Mouse (Mus musculus): ENCODE measurements at regions not wholly inside any gene's neighbourhood (a gene's known extent, or its start where the extent isn't known, plus 50 kb on each side); places are given as distances from the start of the nearest gene placed in this dataset.

DNA sequence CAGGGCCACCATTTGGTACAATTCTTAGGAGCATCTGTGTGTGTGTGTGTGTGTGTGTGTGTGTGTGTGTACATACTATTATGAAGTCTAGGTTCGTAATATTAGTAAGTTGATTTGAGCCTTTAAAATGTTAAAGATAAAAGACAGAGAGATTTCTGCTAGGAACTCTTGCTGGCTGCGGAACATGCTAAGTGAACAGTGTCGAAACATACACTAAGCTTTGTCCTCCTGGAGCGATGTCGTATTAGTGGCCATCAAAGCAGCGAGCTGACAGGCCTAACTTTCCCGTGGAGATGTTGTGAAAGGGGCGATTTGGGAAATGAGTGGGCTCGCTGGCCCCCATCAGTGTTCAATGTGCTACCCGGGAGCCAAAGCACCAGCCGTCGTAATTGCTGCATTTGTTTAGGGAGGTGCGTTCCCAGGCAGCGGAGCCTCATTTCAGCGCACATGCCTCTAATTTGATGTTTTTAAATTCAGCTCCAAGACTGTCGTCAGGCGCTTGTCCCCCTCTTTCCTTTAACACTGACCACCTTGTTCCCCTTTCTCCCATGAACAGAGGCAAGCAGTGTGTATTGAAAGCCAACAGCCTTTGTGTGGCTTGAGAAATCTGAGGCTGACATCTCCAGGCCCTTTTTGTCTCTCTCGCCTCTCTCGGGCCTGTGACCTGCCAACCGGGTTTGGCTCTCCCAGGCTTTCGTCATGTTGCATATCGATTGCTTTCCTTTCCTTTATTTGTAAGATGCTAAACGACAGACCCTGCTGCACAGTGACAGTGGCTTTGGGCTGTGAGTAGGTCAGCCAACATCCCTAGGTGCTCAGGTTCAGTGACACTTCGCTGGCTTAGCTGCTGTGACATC, 426.3 kb downstream of the Sorl1 start:
- H3K9me3 ChIP-seq (replicated peaks), result no peaks in the 10 kb centered on the region
- H3K36me3 ChIP-seq, result no peaks in the 10 kb centered on the region
- DNase-seq (ENCODE audit: low spot score), result no peak
- 62% methylated on average over 24 of the region's 24 CpGs for WGBS
- H3K27ac ChIP-seq, result peak overlapping the region; percentile 74
- H3K4me3 ChIP-seq, result no peak overlapping the region
- H3K4me1 ChIP-seq, result peaks cover 19% of the 10 kb centered on the region
- H3K27me3 ChIP-seq (ENCODE audit: low read depth, poor library complexity, severe bottlenecking), result no peaks in the 10 kb centered on the region

GRCm38 (mm10) chr9:41697160-41697559, 426.9 kb downstream of the Sorl1 start:
- H3K27me3 ChIP-seq (ENCODE audit: low read depth, poor library complexity, severe bottlenecking), result no peaks in the 10 kb centered on the region
- H3K27ac ChIP-seq, result peak overlapping the region; percentile 74; the same call in 1 of the 2 replicates
- H3K9me3 ChIP-seq (replicated peaks), result no peaks in the 10 kb centered on the region
- no peak for DNase-seq (ENCODE audit: low spot score)
- H3K4me3 ChIP-seq, result no peak overlapping the region
- H3K36me3 ChIP-seq, result no peaks in the 10 kb centered on the region
- peaks cover 19% of the 10 kb centered on the region for H3K4me1 ChIP-seq

DNA sequence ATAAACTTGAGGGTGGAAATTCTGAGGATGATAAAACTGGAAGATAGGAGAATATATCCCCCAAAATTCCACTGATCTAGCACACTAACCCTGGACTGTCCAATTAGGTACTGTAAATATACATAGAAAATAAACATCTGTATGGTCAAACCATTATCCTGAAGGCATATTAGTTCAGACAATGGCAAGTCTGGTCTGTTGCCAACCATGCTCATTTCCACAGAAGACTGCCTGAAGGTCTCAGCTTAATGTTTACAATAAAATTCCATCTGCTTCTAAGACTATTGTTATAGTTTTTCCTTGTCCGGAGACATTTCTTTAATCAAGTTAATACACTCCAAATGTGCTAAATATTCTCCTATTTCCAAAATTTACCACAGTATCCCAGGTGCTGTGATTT, 441.2 kb downstream of the Sorl1 start:
- no peak for DNase-seq (ENCODE audit: low spot score)
- no peaks in the 10 kb centered on the region for H3K4me1 ChIP-seq
- no peaks in the 10 kb centered on the region for H3K36me3 ChIP-seq
- H3K9me3 ChIP-seq (replicated peaks), result no peaks in the 10 kb centered on the region
- H3K27me3 ChIP-seq (ENCODE audit: low read depth, poor library complexity, severe bottlenecking), result no peaks in the 10 kb centered on the region
- H3K4me3 ChIP-seq, result no peak overlapping the region
- WGBS, result 94% methylated on average over 1 of the region's 1 CpGs
- no peak overlapping the region for H3K27ac ChIP-seq

DNA sequence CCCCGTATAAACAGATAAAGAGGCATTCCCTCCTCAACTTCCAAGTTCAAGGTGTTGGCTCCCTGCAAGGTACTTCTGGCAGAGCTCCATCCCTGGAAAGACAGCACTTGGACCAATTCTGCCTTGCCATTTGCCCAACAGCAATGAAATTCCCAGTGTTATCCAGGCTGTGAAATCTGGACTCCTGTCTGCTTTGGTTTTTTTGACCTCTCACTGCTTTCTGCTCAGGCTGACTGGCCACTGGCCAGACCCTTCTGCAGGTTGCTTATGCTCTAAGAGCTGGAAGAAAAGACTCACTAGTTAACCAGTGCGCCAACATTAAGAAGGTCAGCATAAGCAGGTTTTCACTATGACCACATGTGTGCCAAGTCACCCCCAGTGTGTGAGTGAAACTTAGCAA, 448.4 kb downstream of the Sorl1 start:
- no peak for DNase-seq (ENCODE audit: low spot score)

GRCm38 (mm10) chr9:41672958-41673357, 451.1 kb downstream of the Sorl1 start:
- no peak overlapping the region for H3K27ac ChIP-seq

More for the DNA sequence above, 448.4 kb downstream of the Sorl1 start:
- H3K9me3 ChIP-seq (replicated peaks), result no peaks in the 10 kb centered on the region
- no peaks in the 10 kb centered on the region for H3K36me3 ChIP-seq
- no peak overlapping the region for H3K4me3 ChIP-seq
- no peak overlapping the region for H3K27ac ChIP-seq
- peaks cover 13% of the 10 kb centered on the region for H3K4me1 ChIP-seq
- no peaks in the 10 kb centered on the region for H3K27me3 ChIP-seq (ENCODE audit: low read depth, poor library complexity, severe bottlenecking)
- 90% methylated on average over 2 of the region's 2 CpGs for WGBS

GRCm38 (mm10) chr9:41668741-41669140, 455.4 kb downstream of the Sorl1 start:
- WGBS, result 95% methylated on average over 1 of the region's 1 CpGs
- DNase-seq (ENCODE audit: low spot score), result no peak
- H3K27me3 ChIP-seq (ENCODE audit: low read depth, poor library complexity, severe bottlenecking), result no peaks in the 10 kb centered on the region
- H3K4me3 ChIP-seq, result no peak overlapping the region
- no peaks in the 10 kb centered on the region for H3K9me3 ChIP-seq (replicated peaks)
- no peak overlapping the region for H3K27ac ChIP-seq
- peaks cover 13% of the 10 kb centered on the region for H3K4me1 ChIP-seq
- no peaks in the 10 kb centered on the region for H3K36me3 ChIP-seq

More at GRCm38 (mm10) chr9:41672958-41673357, 451.1 kb downstream of the Sorl1 start:
- Histone ChIP-seq H3K36me3 (no peaks in the 10 kb centered on the region), H3K4me3 (no peak overlapping the region), H3K4me1 (peaks cover 13% of the 10 kb centered on the region), H3K9me3 (replicated peaks) (no peaks in the 10 kb centered on the region), H3K27me3 (ENCODE audit: low read depth, poor library complexity, severe bottlenecking) (no peaks in the 10 kb centered on the region)
- WGBS, result 48% methylated on average over 2 of the region's 2 CpGs
- peak; percentile 33 for DNase-seq (ENCODE audit: low spot score)

DNA sequence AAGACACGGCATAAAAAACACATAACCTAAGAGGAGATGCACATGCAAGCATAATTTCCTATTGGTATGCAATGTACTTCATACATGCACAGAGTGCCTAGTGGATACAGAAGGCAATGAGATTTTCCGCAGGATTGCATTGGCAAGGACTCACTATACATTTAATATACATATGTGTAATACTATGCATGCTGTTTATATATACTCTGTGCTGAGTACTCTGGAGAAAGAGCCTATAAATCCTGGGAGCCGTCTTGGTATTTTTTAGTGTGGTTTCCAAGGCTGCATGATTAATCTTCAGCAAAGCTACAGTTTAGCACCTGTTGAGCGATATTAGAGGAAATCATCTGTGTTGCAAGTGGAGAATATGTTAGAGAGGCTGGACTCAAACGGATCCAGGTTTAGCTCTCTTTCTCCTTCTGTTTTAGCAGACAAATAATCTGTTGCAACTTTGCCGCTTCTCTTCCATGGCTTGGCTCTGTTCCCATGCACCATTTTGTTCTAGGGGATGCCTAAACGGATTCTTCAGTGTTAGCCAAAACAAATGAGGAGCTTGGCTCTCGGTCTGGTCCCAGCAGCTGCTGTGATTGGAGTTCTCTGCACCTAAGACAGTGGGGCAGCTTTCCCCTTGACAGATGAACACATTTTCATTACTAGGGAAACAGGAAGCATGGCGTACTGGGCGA, 459.0 kb downstream of the Sorl1 start:
- DNase-seq (ENCODE audit: low spot score), result no peak
- WGBS, result 85% methylated on average over 10 of the region's 10 CpGs

DNA sequence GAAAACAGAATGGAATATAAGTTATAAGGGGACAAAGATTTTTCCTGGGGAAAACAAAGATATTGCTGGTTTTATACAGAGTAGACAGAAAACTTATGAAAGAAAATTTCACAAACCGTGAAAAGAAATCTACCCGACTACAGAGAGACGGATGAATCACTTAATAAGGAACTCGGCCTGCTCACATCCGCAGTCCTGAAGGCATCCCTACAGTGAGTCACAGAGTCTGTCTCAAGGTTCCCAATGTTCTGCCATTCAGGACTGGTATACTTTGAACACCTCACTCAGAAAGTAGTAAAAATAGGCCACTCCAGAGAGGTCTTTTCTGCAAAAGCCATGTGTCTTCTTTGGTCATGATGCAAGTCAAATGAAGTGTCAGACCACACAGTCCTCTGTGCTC, 463.5 kb downstream of the Sorl1 start:
- Histone ChIP-seq H3K4me1 (no peaks in the 10 kb centered on the region), H3K27ac (no peak overlapping the region), H3K36me3 (no peaks in the 10 kb centered on the region), H3K27me3 (ENCODE audit: low read depth, poor library complexity, severe bottlenecking) (no peaks in the 10 kb centered on the region), H3K9me3 (replicated peaks) (no peaks in the 10 kb centered on the region), H3K4me3 (no peak overlapping the region)
- WGBS, result 93% methylated on average over 5 of the region's 5 CpGs
- DNase-seq (ENCODE audit: low spot score), result no peak

More for the DNA sequence above, 459.0 kb downstream of the Sorl1 start:
- H3K27me3 ChIP-seq (ENCODE audit: low read depth, poor library complexity, severe bottlenecking), result no peaks in the 10 kb centered on the region
- H3K4me3 ChIP-seq, result no peak overlapping the region
- no peak overlapping the region for H3K27ac ChIP-seq
- no peaks in the 10 kb centered on the region for H3K9me3 ChIP-seq (replicated peaks)
- no peaks in the 10 kb centered on the region for H3K4me1 ChIP-seq
- H3K36me3 ChIP-seq, result no peaks in the 10 kb centered on the region

DNA sequence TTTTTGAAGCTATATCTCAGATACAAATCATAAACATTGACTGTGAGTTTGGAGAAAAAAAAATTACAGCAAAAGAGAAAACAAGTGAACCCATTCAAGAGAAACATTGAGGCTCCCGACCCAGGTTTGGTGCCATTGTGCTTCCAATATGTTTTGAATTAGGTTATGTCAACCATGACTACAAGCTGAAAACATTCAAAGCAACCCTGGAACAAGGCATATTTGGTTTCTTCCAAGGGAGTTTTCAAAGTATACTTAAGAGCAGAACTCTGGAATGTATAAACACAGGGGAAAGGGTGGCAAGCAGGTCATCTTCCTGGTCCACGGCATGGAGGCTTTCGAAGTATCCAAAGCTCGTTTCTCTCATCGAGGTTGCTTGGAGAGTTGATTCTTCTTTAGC, 464.1 kb downstream of the Sorl1 start:
- no peaks in the 10 kb centered on the region for H3K27me3 ChIP-seq (ENCODE audit: low read depth, poor library complexity, severe bottlenecking)
- 82% methylated on average over 5 of the region's 5 CpGs for WGBS
- no peaks in the 10 kb centered on the region for H3K4me1 ChIP-seq
- no peaks in the 10 kb centered on the region for H3K36me3 ChIP-seq
- H3K4me3 ChIP-seq, result no peak overlapping the region
- H3K27ac ChIP-seq, result no peak overlapping the region
- no peak for DNase-seq (ENCODE audit: low spot score)
- no peaks in the 10 kb centered on the region for H3K9me3 ChIP-seq (replicated peaks)

DNA sequence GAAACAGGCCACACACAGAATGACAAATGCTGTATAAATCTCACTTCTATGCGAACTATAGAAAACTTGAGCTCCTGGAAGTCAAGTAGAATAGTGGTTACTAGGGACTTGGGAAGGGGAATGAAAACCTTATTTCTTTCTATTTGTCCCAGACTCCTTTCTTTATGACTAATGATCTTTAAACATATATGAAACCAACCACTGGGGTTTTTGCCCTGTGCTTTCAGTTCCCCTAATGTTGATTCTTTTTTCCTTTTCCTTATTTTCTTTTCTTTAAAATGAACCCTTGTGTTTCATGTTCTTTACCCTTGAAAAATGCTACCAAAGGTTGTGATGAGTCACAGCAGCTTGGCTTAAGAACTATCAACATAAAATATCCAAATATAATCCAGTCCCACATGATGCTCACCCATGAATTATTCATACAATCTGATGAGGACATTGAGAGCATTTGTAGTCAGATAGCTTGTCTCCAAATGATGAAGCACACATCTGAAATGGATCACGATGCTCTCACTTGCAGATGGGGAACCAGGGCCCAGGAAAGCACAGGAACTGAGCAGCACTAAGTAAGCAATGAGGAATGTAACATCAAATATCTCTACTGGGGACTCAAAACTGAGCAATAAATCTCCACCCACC, 470.2 kb upstream of the Ubash3b start:
- Histone ChIP-seq H3K9me3 (replicated peaks) (no peaks in the 10 kb centered on the region), H3K36me3 (no peaks in the 10 kb centered on the region), H3K4me3 (no peak overlapping the region), H3K27me3 (ENCODE audit: low read depth, poor library complexity, severe bottlenecking) (no peaks in the 10 kb centered on the region), H3K4me1 (no peaks in the 10 kb centered on the region), H3K27ac (no peak overlapping the region)
- 86% methylated on average over 2 of the region's 2 CpGs for WGBS
- DNase-seq (ENCODE audit: low spot score), result no peak

GRCm38 (mm10) chr9:41621341-41621740, 459.8 kb upstream of the Ubash3b start:
- no peaks in the 10 kb centered on the region for H3K9me3 ChIP-seq (replicated peaks)
- peaks cover 9% of the 10 kb centered on the region for H3K4me1 ChIP-seq
- no peaks in the 10 kb centered on the region for H3K36me3 ChIP-seq
- no peaks in the 10 kb centered on the region for H3K27me3 ChIP-seq (ENCODE audit: low read depth, poor library complexity, severe bottlenecking)
- H3K4me3 ChIP-seq, result no peak overlapping the region
- WGBS, result 79% methylated on average over 8 of the region's 8 CpGs
- H3K27ac ChIP-seq, result peak overlapping the region; percentile 67
- DNase-seq (ENCODE audit: low spot score), result no peak

DNA sequence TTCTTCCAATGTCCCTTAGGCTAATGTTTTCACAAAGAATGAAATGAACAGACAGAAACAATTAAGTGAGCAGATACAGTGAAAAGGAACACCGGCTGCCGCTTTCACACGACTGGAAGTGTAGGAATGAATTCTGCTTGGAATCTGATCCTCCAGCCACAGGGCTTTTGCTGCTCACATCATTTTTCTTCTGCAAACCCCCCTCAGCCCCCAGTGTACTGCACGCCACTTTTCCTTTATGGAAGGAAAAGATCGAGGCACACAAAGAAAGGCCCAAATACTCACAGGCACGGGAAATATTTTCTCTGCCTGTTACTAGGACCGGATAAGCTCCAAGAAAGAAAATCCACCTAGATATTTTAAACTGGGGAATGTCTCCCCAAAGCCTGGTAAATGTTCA, 452.5 kb upstream of the Ubash3b start:
- Histone ChIP-seq H3K9me3 (replicated peaks) (no peaks in the 10 kb centered on the region), H3K4me3 (no peak overlapping the region), H3K27ac (peak overlapping the region; percentile 81), H3K36me3 (no peaks in the 10 kb centered on the region), H3K27me3 (ENCODE audit: low read depth, poor library complexity, severe bottlenecking) (no peaks in the 10 kb centered on the region), H3K4me1 (peaks cover 53% of the 10 kb centered on the region)
- WGBS, result 37% methylated on average over 7 of the region's 7 CpGs
- DNase-seq (ENCODE audit: low spot score), result peak; percentile 45
